Mouse (Mus musculus): ENCODE measurements around the gene Crtc3.
A peak's percentile ranks its signal among the peaks of the same experiment; 100 is the strongest.

- TF ChIP-seq POLR2A (IDR thresholded peaks at IDR 0.05; ENCODE audit: borderline replicate concordance, extremely low read depth, low read depth, low read length), result no peak
- TF ChIP-seq CTCF (IDR thresholded peaks at IDR 0.05; ENCODE audit: insufficient read depth, low read length), result peak; percentile 90
Observed at GRCm38 (mm10) chr7:80729662-80730061, 41.0 kb upstream of the Crtc3 start.

All from lung, adult 2 months (tissue).